Mouse (Mus musculus): ENCODE data around the gene Ndnf. TPM values are rescaled to one million over a fixed set of nuclear protein-coding genes. Genes with fewer than 3 reads are reported as not detected.

Ndnf gene
- total and polyA plus RNA-seq, 3 experiments = not detected

DNA sequence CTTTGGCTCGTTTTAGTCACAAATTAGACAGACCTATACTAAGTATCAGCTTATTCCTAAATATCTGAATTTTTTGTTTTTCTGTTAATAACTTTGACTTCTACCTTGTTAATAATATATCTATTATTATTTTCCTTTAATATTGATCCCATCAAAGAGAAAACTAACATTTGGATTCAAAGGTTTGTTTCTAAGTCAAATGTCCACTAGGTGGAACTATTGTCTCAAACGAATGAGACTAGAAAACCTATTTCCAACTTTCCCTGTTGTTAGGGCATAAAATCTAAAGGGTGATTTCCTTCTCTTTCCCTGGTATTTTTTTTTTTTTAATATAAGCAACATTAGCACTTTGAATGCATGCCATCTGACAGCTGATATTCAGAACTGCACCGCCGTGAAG, 20.0 kb upstream of the Ndnf start:
- Histone ChIP-seq H3K27me3 (ENCODE audit: control insufficient read depth in 1 of 2, insufficient read depth in 2 of 2, low read length in 2 of 2) (peaks cover 5 to 9% of the 10 kb centered on the region in 2 experiments), H3K79me2 (ENCODE audit: control insufficient read depth, insufficient read depth, low read length, poor library complexity) (no peaks in the 10 kb centered on the region), H3K27ac (ENCODE audit: control insufficient read depth, low read depth, low read length) (no peak overlapping the region), H3K4me3 (ENCODE audit: control insufficient read depth in 1 of 2, insufficient read depth in 1 of 2, low read depth in 2 of 2, low read length in 2 of 2) (no peak overlapping the region), H3K4me1 (ENCODE audit: control insufficient read depth in 1 of 2, insufficient read depth in 2 of 2, low read length in 2 of 2) (no peaks in the 10 kb centered on the region), H3K9ac (ENCODE audit: control insufficient read depth, low read depth, low read length, poor library complexity, severe bottlenecking) (no peak overlapping the region), H3K9me3 (replicated peaks; ENCODE audit: insufficient read depth, low read length) (no peaks in the 10 kb centered on the region), H3K36me3 (ENCODE audit: control insufficient read depth in 1 of 2, insufficient read depth in 2 of 2, low read length in 2 of 2) (no peaks in the 10 kb centered on the region)
- no peak for TF ChIP-seq ETS1 (IDR thresholded peaks at IDR 0.05; ENCODE audit: low read depth, low read length)
- no peak for TF ChIP-seq ZMIZ1 (IDR thresholded peaks at IDR 0.05; ENCODE audit: low read depth, low read length)
- TF ChIP-seq MEF2A (IDR thresholded peaks at IDR 0.05; ENCODE audit: extremely low read depth, insufficient replicate concordance, low read depth, low read length, poor library complexity, severe bottlenecking) = no peak
- peak in 1 of 3 experiments; percentile 62; a peak in 2 of 6 replicates for TF ChIP-seq CTCF (IDR thresholded peaks at IDR 0.05 in 2 of 3, conservative IDR thresholded peaks at IDR 0.05 in 1 of 3; ENCODE audit: control insufficient read depth in 1 of 3, insufficient read depth in 1 of 3, low read depth in 2 of 3, low read length in 3 of 3, poor library complexity in 1 of 3, severe bottlenecking in 1 of 3)
- peak; percentile 74 for TF ChIP-seq SMC3 (IDR thresholded peaks at IDR 0.05; ENCODE audit: low read depth, low read length)
- TF ChIP-seq ZC3H11A (IDR thresholded peaks at IDR 0.05; ENCODE audit: low read depth, low read length) = peak; percentile 51
- TF ChIP-seq TBP (IDR thresholded peaks at IDR 0.05; ENCODE audit: low read depth, low read length) = no peak
- peak; percentile 79 for TF ChIP-seq RAD21 (IDR thresholded peaks at IDR 0.05; ENCODE audit: low read depth, low read length)
- peak; percentile 29 for DNase-seq (ENCODE audit: low read depth, low spot score)

DNA sequence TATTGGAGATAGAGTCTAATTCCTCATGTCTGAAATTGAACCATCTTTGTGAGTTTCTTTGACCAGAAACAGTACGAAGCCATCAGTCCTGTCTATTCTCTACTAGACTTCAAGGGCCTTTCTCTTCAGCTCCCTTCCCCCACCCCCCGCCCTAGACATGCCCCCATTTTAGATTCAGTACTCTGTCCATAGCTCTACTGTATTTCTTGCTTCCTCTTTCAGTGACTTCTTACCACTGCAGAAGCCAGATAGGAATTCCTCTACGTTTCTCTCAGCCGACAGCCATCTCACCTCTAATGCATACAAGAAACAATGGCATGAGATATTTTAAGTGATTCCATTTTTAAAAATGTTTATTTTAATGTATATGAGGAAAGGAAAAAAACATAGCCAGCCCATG, 10.1 kb upstream of the Ndnf start:
- H3K27me3 ChIP-seq (ENCODE audit: control insufficient read depth in 1 of 2, insufficient read depth in 2 of 2, low read length in 2 of 2) = peaks cover 0 to 2% of the 10 kb centered on the region in 2 experiments; a peak in 2 of 4 replicates

GRCm38 (mm10) chr6:65662050-65662449, 9.3 kb upstream of the Ndnf start:
- H3K9ac ChIP-seq (ENCODE audit: control insufficient read depth, low read depth, low read length, poor library complexity, severe bottlenecking) = no peak overlapping the region
- no peak overlapping the region for H3K4me3 ChIP-seq (ENCODE audit: control insufficient read depth in 1 of 2, insufficient read depth in 1 of 2, low read depth in 2 of 2, low read length in 2 of 2)
- no peaks in the 10 kb centered on the region for H3K79me2 ChIP-seq (ENCODE audit: control insufficient read depth, insufficient read depth, low read length, poor library complexity)
- TF ChIP-seq USF2 (IDR thresholded peaks at IDR 0.05; ENCODE audit: borderline replicate concordance in 1 of 2, insufficient read depth in 1 of 2, low read depth in 1 of 2, low read length in 2 of 2) (no peak), MYB (IDR thresholded peaks at IDR 0.05; ENCODE audit: low read depth, low read length) (no peak), E2F4 (IDR thresholded peaks at IDR 0.05; ENCODE audit: borderline replicate concordance, low read depth, low read length) (no peak), ZNF384 (IDR thresholded peaks at IDR 0.05; ENCODE audit: low read depth, low read length) (no peak), MXI1 (IDR thresholded peaks at IDR 0.05; ENCODE audit: low read depth, low read length) (no peak)
- peaks cover 0 to 3% of the 10 kb centered on the region in 2 experiments; a peak in 3 of 4 replicates for H3K27me3 ChIP-seq (ENCODE audit: control insufficient read depth in 1 of 2, insufficient read depth in 2 of 2, low read length in 2 of 2)
- no peaks in the 10 kb centered on the region for H3K4me1 ChIP-seq (ENCODE audit: control insufficient read depth in 1 of 2, insufficient read depth in 2 of 2, low read length in 2 of 2)
- H3K27ac ChIP-seq (ENCODE audit: control insufficient read depth, low read depth, low read length) = no peak overlapping the region
- no peaks in the 10 kb centered on the region for H3K36me3 ChIP-seq (ENCODE audit: control insufficient read depth in 1 of 2, insufficient read depth in 2 of 2, low read length in 2 of 2)
- no peak for DNase-seq (ENCODE audit: low read depth, low spot score)
- H3K9me3 ChIP-seq (replicated peaks; ENCODE audit: insufficient read depth, low read length) = no peaks in the 10 kb centered on the region

More for the DNA sequence above, 10.1 kb upstream of the Ndnf start:
- Histone ChIP-seq H3K27ac (ENCODE audit: control insufficient read depth, low read depth, low read length) (no peak overlapping the region), H3K36me3 (ENCODE audit: control insufficient read depth in 1 of 2, insufficient read depth in 2 of 2, low read length in 2 of 2) (no peaks in the 10 kb centered on the region), H3K4me3 (ENCODE audit: control insufficient read depth in 1 of 2, insufficient read depth in 1 of 2, low read depth in 2 of 2, low read length in 2 of 2) (no peak overlapping the region), H3K9me3 (replicated peaks; ENCODE audit: insufficient read depth, low read length) (no peaks in the 10 kb centered on the region), H3K4me1 (ENCODE audit: control insufficient read depth in 1 of 2, insufficient read depth in 2 of 2, low read length in 2 of 2) (no peaks in the 10 kb centered on the region), H3K9ac (ENCODE audit: control insufficient read depth, low read depth, low read length, poor library complexity, severe bottlenecking) (no peak overlapping the region), H3K79me2 (ENCODE audit: control insufficient read depth, insufficient read depth, low read length, poor library complexity) (no peaks in the 10 kb centered on the region)
- TF ChIP-seq MYC (IDR thresholded peaks at IDR 0.05; ENCODE audit: low read depth, low read length) (no peak), USF1 (IDR thresholded peaks at IDR 0.05; ENCODE audit: low read depth, low read length) (no peak)
- DNase-seq (ENCODE audit: low read depth, low spot score) = no peak
